Mouse (Mus musculus): ENCODE results near the gene Krtap9-5. TPM values are rescaled to one million over a fixed set of nuclear protein-coding genes. Genes with fewer than 3 reads are reported as not detected.

Gene Krtap9-5
- polyA plus RNA-seq, 1 experiment from 2014 or later = not detected

GRCm38 (mm10) chr11:99983442-99983841 lies 35.2 kb downstream of the Krtap9-5 start:
- DNase-seq (ENCODE audit: low spot score) (no peak), ATAC-seq (ENCODE audit: low read depth) (no peak)
- H3K27me3 ChIP-seq (replicated peaks; ENCODE audit: control insufficient read depth, insufficient read depth, low read length) = no peaks in the 10 kb centered on the region
- H3K9me3 ChIP-seq (ENCODE audit: control insufficient read depth, low read length) = no peaks in the 10 kb centered on the region
- H3K27ac ChIP-seq (replicated peaks; ENCODE audit: low read depth, low read length) = no peak overlapping the region
- no peaks in the 10 kb centered on the region for H3K4me1 ChIP-seq (ENCODE audit: control insufficient read depth, insufficient read depth, low read length)
- H3K36me3 ChIP-seq (ENCODE audit: control insufficient read depth, insufficient read depth, low read length) = no peaks in the 10 kb centered on the region
- no peak overlapping the region for H3K4me2 ChIP-seq (ENCODE audit: low read depth, low read length)
- no peak overlapping the region for H3K4me3 ChIP-seq (ENCODE audit: low read depth, low read length)
- H3K9ac ChIP-seq (ENCODE audit: low read depth, low read length) = no peak overlapping the region
- WGBS = 83% methylated on average over 1 of the region's 1 CpGs

GRCm38 (mm10) chr11:99985291-99986092 lies 37.2 kb downstream of the Krtap9-5 start:
- DNase-seq (ENCODE audit: low spot score) (no peak), ATAC-seq (ENCODE audit: low read depth) (peak; percentile 68; the same call in 1 of the 2 replicates)
- H3K27me3 ChIP-seq (replicated peaks; ENCODE audit: control insufficient read depth, insufficient read depth, low read length) = no peaks in the 10 kb centered on the region
- H3K4me2 ChIP-seq (ENCODE audit: low read depth, low read length) = no peak overlapping the region
- no peaks in the 10 kb centered on the region for H3K36me3 ChIP-seq (ENCODE audit: control insufficient read depth, insufficient read depth, low read length)
- H3K9ac ChIP-seq (ENCODE audit: low read depth, low read length) = no peak overlapping the region
- WGBS = 79% methylated on average over 20 of the region's 20 CpGs
- no peak overlapping the region for H3K4me3 ChIP-seq (ENCODE audit: low read depth, low read length)
- H3K9me3 ChIP-seq (ENCODE audit: control insufficient read depth, low read length) = no peaks in the 10 kb centered on the region
- no peaks in the 10 kb centered on the region for H3K4me1 ChIP-seq (ENCODE audit: control insufficient read depth, insufficient read depth, low read length)
- no peak overlapping the region for H3K27ac ChIP-seq (replicated peaks; ENCODE audit: low read depth, low read length)

- peak; percentile 63; the same call in 1 of the 2 replicates for ATAC-seq (ENCODE audit: low read depth)
Observed at GRCm38 (mm10) chr11:99986180-99986647, 37.9 kb downstream of the Krtap9-5 start, which contains the start of gene Krtap16-1. Gene Krtap16-1, minus strand, starts transcription at chr11:99986597.

GRCm38 (mm10) chr11:99988530-99988929 lies 40.3 kb downstream of the Krtap9-5 start:
- Histone ChIP-seq H3K9me3 (ENCODE audit: control insufficient read depth, low read length) (no peaks in the 10 kb centered on the region), H3K4me1 (ENCODE audit: control insufficient read depth, insufficient read depth, low read length) (no peaks in the 10 kb centered on the region), H3K4me3 (ENCODE audit: low read depth, low read length) (no peak overlapping the region), H3K36me3 (ENCODE audit: control insufficient read depth, insufficient read depth, low read length) (no peaks in the 10 kb centered on the region), H3K27ac (replicated peaks; ENCODE audit: low read depth, low read length) (no peak overlapping the region), H3K4me2 (ENCODE audit: low read depth, low read length) (no peak overlapping the region), H3K9ac (ENCODE audit: low read depth, low read length) (no peak overlapping the region), H3K27me3 (replicated peaks; ENCODE audit: control insufficient read depth, insufficient read depth, low read length) (peaks cover 12% of the 10 kb centered on the region)
- ATAC-seq (ENCODE audit: low read depth) (no peak), DNase-seq (ENCODE audit: low spot score) (no peak)
- 94% methylated on average over 3 of the region's 3 CpGs for whole genome bisulfite sequencing

More at GRCm38 (mm10) chr11:99986180-99986647, 37.9 kb downstream of the Krtap9-5 start, which contains the start of gene Krtap16-1:
- Histone ChIP-seq H3K4me2 (ENCODE audit: low read depth, low read length) (no peak within 1 kb of the TSS), H3K4me1 (ENCODE audit: control insufficient read depth, insufficient read depth, low read length) (no peaks in the 10 kb centered on the region), H3K9me3 (ENCODE audit: control insufficient read depth, low read length) (no peaks in the 10 kb centered on the region), H3K36me3 (ENCODE audit: control insufficient read depth, insufficient read depth, low read length) (no peaks in the 10 kb centered on the region), H3K4me3 (ENCODE audit: low read depth, low read length) (no peak within 1 kb of the TSS), H3K27ac (replicated peaks; ENCODE audit: low read depth, low read length) (no peak within 1 kb of the TSS), H3K9ac (ENCODE audit: low read depth, low read length) (no peak within 1 kb of the TSS), H3K27me3 (replicated peaks; ENCODE audit: control insufficient read depth, insufficient read depth, low read length) (no peaks in the 10 kb centered on the region)
- DNase-seq (ENCODE audit: low spot score) = peak; percentile 33
- WGBS = 61% methylated on average over 8 of the region's 8 CpGs

DNA sequence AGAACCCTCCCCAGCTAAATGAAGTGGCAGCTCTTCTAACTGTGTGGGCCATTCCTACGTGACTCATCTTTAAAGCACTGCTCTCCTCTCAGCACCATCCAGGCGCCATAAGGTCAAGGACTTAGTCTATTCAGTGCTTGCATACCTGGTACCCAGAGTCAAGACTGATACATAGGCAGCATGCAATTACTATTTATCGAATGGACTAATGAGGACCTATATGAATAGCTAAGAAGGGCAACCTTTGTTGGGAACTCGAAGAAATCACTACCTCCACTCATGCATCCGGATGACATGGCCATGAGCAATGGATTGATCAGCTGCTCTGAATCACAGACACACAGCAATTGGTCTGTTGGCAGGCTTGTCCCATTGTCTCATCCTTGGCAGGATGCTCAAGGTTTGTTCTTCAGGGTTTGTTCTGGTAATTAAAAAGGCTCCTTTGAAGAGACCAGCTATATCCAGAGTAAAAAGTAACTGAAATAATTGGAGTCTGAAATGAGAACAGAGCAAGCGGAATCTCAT lies 41.7 kb downstream of the Krtap9-5 start:
- H3K9me3 ChIP-seq (ENCODE audit: control insufficient read depth, low read length) = no peaks in the 10 kb centered on the region
- no peak overlapping the region for H3K27ac ChIP-seq (replicated peaks; ENCODE audit: low read depth, low read length)
- H3K27me3 ChIP-seq (replicated peaks; ENCODE audit: control insufficient read depth, insufficient read depth, low read length) = peaks cover 23% of the 10 kb centered on the region
- H3K4me3 ChIP-seq (ENCODE audit: low read depth, low read length) = no peak overlapping the region
- DNase-seq (ENCODE audit: low spot score) (no peak), ATAC-seq (ENCODE audit: low read depth) (no peak)
- no peaks in the 10 kb centered on the region for H3K36me3 ChIP-seq (ENCODE audit: control insufficient read depth, insufficient read depth, low read length)
- WGBS = 82% methylated on average over 6 of the region's 6 CpGs
- no peaks in the 10 kb centered on the region for H3K4me1 ChIP-seq (ENCODE audit: control insufficient read depth, insufficient read depth, low read length)
- H3K9ac ChIP-seq (ENCODE audit: low read depth, low read length) = no peak overlapping the region
- H3K4me2 ChIP-seq (ENCODE audit: low read depth, low read length) = no peak overlapping the region

GRCm38 (mm10) chr11:99990571-99990970 lies 42.3 kb downstream of the Krtap9-5 start:
- Histone ChIP-seq H3K9ac (ENCODE audit: low read depth, low read length) (no peak overlapping the region), H3K4me2 (ENCODE audit: low read depth, low read length) (no peak overlapping the region), H3K4me1 (ENCODE audit: control insufficient read depth, insufficient read depth, low read length) (no peaks in the 10 kb centered on the region), H3K36me3 (ENCODE audit: control insufficient read depth, insufficient read depth, low read length) (no peaks in the 10 kb centered on the region), H3K27ac (replicated peaks; ENCODE audit: low read depth, low read length) (no peak overlapping the region), H3K4me3 (ENCODE audit: low read depth, low read length) (no peak overlapping the region), H3K9me3 (ENCODE audit: control insufficient read depth, low read length) (no peaks in the 10 kb centered on the region), H3K27me3 (replicated peaks; ENCODE audit: control insufficient read depth, insufficient read depth, low read length) (peaks cover 23% of the 10 kb centered on the region)
- ATAC-seq (ENCODE audit: low read depth) (no peak), DNase-seq (ENCODE audit: low spot score) (no peak)
- WGBS = 87% methylated on average over 3 of the region's 3 CpGs

GRCm38 (mm10) chr11:99993620-99994383 lies 45.5 kb downstream of the Krtap9-5 start, which contains the start of gene Krtap17-1:
Gene Krtap17-1, minus strand, starts transcription at chr11:99993994.
- no peak within 1 kb of the TSS for H3K4me3 ChIP-seq (ENCODE audit: low read depth, low read length)
- H3K4me1 ChIP-seq (ENCODE audit: control insufficient read depth, insufficient read depth, low read length) = no peaks in the 10 kb centered on the region
- 0 out of 2 replicates have a peak within 1 kb of the TSS, but pooled peaks have one; percentile 15 for H3K4me2 ChIP-seq (ENCODE audit: low read depth, low read length)
- 0 out of 2 replicates have a peak within 1 kb of the TSS, but pooled peaks have one; percentile 16 for H3K9ac ChIP-seq (ENCODE audit: low read depth, low read length)
- H3K27ac ChIP-seq (replicated peaks; ENCODE audit: low read depth, low read length) = no peak within 1 kb of the TSS
- H3K9me3 ChIP-seq (ENCODE audit: control insufficient read depth, low read length) = no peaks in the 10 kb centered on the region
- ATAC-seq (ENCODE audit: low read depth) (no peak), DNase-seq (ENCODE audit: low spot score) (no peak)
- H3K27me3 ChIP-seq (replicated peaks; ENCODE audit: control insufficient read depth, insufficient read depth, low read length) = peaks cover 28% of the 10 kb centered on the region
- 35% methylated on average over 12 of the region's 26 CpGs for WGBS
- no peaks in the 10 kb centered on the region for H3K36me3 ChIP-seq (ENCODE audit: control insufficient read depth, insufficient read depth, low read length)

GRCm38 (mm10) chr11:99994384-99994661 lies 46.0 kb downstream of the Krtap9-5 start:
- H3K4me1 ChIP-seq (ENCODE audit: control insufficient read depth, insufficient read depth, low read length) = no peaks in the 10 kb centered on the region
- H3K4me2 ChIP-seq (ENCODE audit: low read depth, low read length) = no peak overlapping the region
- no peaks in the 10 kb centered on the region for H3K9me3 ChIP-seq (ENCODE audit: control insufficient read depth, low read length)
- no peak overlapping the region for H3K27ac ChIP-seq (replicated peaks; ENCODE audit: low read depth, low read length)
- 60% methylated on average over 4 of the region's 4 CpGs for WGBS
- H3K4me3 ChIP-seq (ENCODE audit: low read depth, low read length) = no peak overlapping the region
- peaks cover 28% of the 10 kb centered on the region for H3K27me3 ChIP-seq (replicated peaks; ENCODE audit: control insufficient read depth, insufficient read depth, low read length)
- no peaks in the 10 kb centered on the region for H3K36me3 ChIP-seq (ENCODE audit: control insufficient read depth, insufficient read depth, low read length)
- ATAC-seq (ENCODE audit: low read depth) (no peak), DNase-seq (ENCODE audit: low spot score) (no peak)
- H3K9ac ChIP-seq (ENCODE audit: low read depth, low read length) = no peak overlapping the region

Data from embryonic facial prominence, embryonic 14.5 days (tissue).